Mouse (Mus musculus) CH12.LX (cell line): Measurements from ENCODE around the gene Lrp4. TPM values are rescaled to one million over a fixed set of nuclear protein-coding genes. Genes with fewer than 3 reads are reported as not detected.

Experiments used
- DNase-seq: peaks from one replicate; pipeline ENCODE4 v3.0.0-alpha.2; 2013; ENCODE audit errors: extremely low read depth
- H3K27ac ChIP-seq: 2 replicates; pipeline ENCODE4 v1.5.1; 2012; ENCODE audit warnings: low read depth, mild to moderate bottlenecking, control low read depth, moderate library complexity; ENCODE audit not compliant: insufficient read depth
- H3K27me3 ChIP-seq: replicated peaks from 2 replicates; pipeline ENCODE3; 2012; ENCODE audit warnings: inconsistent platforms
- H3K36me3 ChIP-seq, 2 experiments: replicated peaks in 1 of 2; 2 replicates each; pipeline versions ENCODE3 to v1.6.1; 2012; ENCODE audit warnings: inconsistent platforms in 1 of 2, low read length in 1 of 2, mild to moderate bottlenecking in 1 of 2, mixed read lengths in 1 of 2, moderate library complexity in 1 of 2; ENCODE audit not compliant: control insufficient read depth in 1 of 2, insufficient read depth in 1 of 2
- H3K4me1 ChIP-seq, 2 experiments: 2 replicates each; pipeline ENCODE4 v1.6.1; 2012; ENCODE audit warnings: inconsistent platforms in 1 of 2, moderate library complexity in 1 of 2; ENCODE audit not compliant: insufficient read depth in 2 of 2, control insufficient read depth in 1 of 2
- H3K4me2 ChIP-seq: 2 replicates; pipeline ENCODE4 v1.6.1; 2012; ENCODE audit warnings: low read depth, mild to moderate bottlenecking, control low read depth; ENCODE audit not compliant: poor library complexity, insufficient read depth, severe bottlenecking
- H3K4me3 ChIP-seq, 3 experiments: fragments of 150-350 bp in 1 of 3; sonication (generic) in 1 of 3; replicated peaks in 1 of 3; 2 replicates each; pipeline versions ENCODE3 to v1.5.1; 2011 to 2012; ENCODE audit warnings: low read depth in 2 of 3, low read length in 2 of 3, mild to moderate bottlenecking in 2 of 3, moderate library complexity in 2 of 3, control low read depth in 1 of 3, improper control_type of control experiment in 1 of 3, inconsistent platforms in 1 of 3, mixed read lengths in 1 of 3; ENCODE audit not compliant: poor library complexity in 1 of 3
- H3K79me2 ChIP-seq: replicated peaks from 2 replicates; pipeline ENCODE4 v1.6.1; 2012; ENCODE audit warnings: mild to moderate bottlenecking, moderate library complexity; ENCODE audit not compliant: control insufficient read depth, poor library complexity, insufficient read depth, severe bottlenecking; ENCODE audit errors: extremely low read depth
- H3K9ac ChIP-seq: 2 replicates; pipeline ENCODE4 v1.6.1; 2012; ENCODE audit warnings: low read depth, mild to moderate bottlenecking, control low read depth, moderate library complexity; ENCODE audit not compliant: insufficient read depth
- H3K9me3 ChIP-seq: replicated peaks from 2 replicates; pipeline ENCODE3; 2012; ENCODE audit warnings: low read length, inconsistent platforms, mixed read lengths
- BHLHE40 ChIP-seq: IDR thresholded peaks from 2 replicates; pipeline ENCODE4 v1.6.1; 2011; ENCODE audit warnings: mild to moderate bottlenecking, low read depth, low read length, improper control_type of control experiment
- E2F4 ChIP-seq: IDR thresholded peaks from 2 replicates; pipeline ENCODE4 v1.6.1; 2011; ENCODE audit warnings: low read depth, low read length, improper control_type of control experiment; ENCODE audit not compliant: insufficient replicate concordance
- ELF1 ChIP-seq: IDR thresholded peaks from 2 replicates; pipeline ENCODE4 v1.6.1; 2014; ENCODE audit warnings: low read depth, mild to moderate bottlenecking, inconsistent platforms, low read length, improper control_type of control experiment
- ETS1 ChIP-seq: conservative IDR thresholded peaks from 2 replicates; pipeline ENCODE4 v1.6.1; 2012; ENCODE audit warnings: low read depth, mild to moderate bottlenecking, inconsistent platforms, low read length, improper control_type of control experiment, moderate library complexity
- GABPA ChIP-seq: IDR thresholded peaks from 2 replicates; pipeline ENCODE4 v1.6.1; 2012; ENCODE audit warnings: low read depth, low read length, improper control_type of control experiment, inconsistent platforms; ENCODE audit not compliant: insufficient replicate concordance
- HCFC1 ChIP-seq: IDR thresholded peaks from 2 replicates; pipeline ENCODE4 v1.6.1; 2012; ENCODE audit warnings: low read depth, mild to moderate bottlenecking, inconsistent platforms, low read length, improper control_type of control experiment
- MAFK ChIP-seq: IDR thresholded peaks from 2 replicates; pipeline ENCODE4 v1.6.1; 2011; ENCODE audit warnings: low read length, improper control_type of control experiment; ENCODE audit not compliant: insufficient replicate concordance
- MAX ChIP-seq: IDR thresholded peaks from 2 replicates; pipeline ENCODE4 v1.6.1; 2011; ENCODE audit warnings: low read length, improper control_type of control experiment
- MYC ChIP-seq: IDR thresholded peaks from 2 replicates; pipeline ENCODE4 v1.6.1; 2011; ENCODE audit warnings: low read depth, mild to moderate bottlenecking, improper control_type of control experiment, low read length
- NELFE ChIP-seq: IDR thresholded peaks from 2 replicates; pipeline ENCODE4 v1.6.1; 2011; ENCODE audit warnings: low read depth, low read length, improper control_type of control experiment
- NRF1 ChIP-seq: IDR thresholded peaks from 2 replicates; pipeline ENCODE4 v1.6.1; 2014; ENCODE audit warnings: low read depth, mild to moderate bottlenecking, inconsistent platforms, low read length, improper control_type of control experiment, moderate library complexity
- PAX5 ChIP-seq: IDR thresholded peaks from 2 replicates; pipeline ENCODE4 v1.6.1; 2012; ENCODE audit warnings: low read length, inconsistent platforms, mixed read lengths
- POLR2AphosphoS2 ChIP-seq: IDR thresholded peaks from 2 replicates; pipeline ENCODE4 v1.6.1; 2011; ENCODE audit warnings: low read depth, low read length, improper control_type of control experiment
- RCOR1 ChIP-seq: conservative IDR thresholded peaks from 2 replicates; pipeline ENCODE4 v1.6.1; 2012; ENCODE audit warnings: low read depth, mild to moderate bottlenecking, inconsistent platforms, low read length, improper control_type of control experiment
- SIN3A ChIP-seq: IDR thresholded peaks from 2 replicates; pipeline ENCODE4 v1.6.1; 2012; ENCODE audit warnings: low read length, improper control_type of control experiment, inconsistent platforms
- TCF12 ChIP-seq: IDR thresholded peaks from 2 replicates; pipeline ENCODE4 v1.6.1; 2014; ENCODE audit warnings: low read depth, mild to moderate bottlenecking, inconsistent platforms, low read length, improper control_type of control experiment
- UBTF ChIP-seq: IDR thresholded peaks from 2 replicates; pipeline ENCODE4 v1.6.1; 2012; ENCODE audit warnings: low read depth, mild to moderate bottlenecking, inconsistent platforms, low read length, improper control_type of control experiment, moderate library complexity
- USF1 ChIP-seq: IDR thresholded peaks from 2 replicates; pipeline ENCODE4 v1.6.1; 2014; ENCODE audit warnings: low read depth, mild to moderate bottlenecking, inconsistent platforms, low read length, improper control_type of control experiment
- ZC3H11A ChIP-seq: IDR thresholded peaks from 2 replicates; pipeline ENCODE4 v1.6.1; 2012; ENCODE audit warnings: low read depth, mild to moderate bottlenecking, inconsistent platforms, low read length, improper control_type of control experiment
- ZMIZ1 ChIP-seq: IDR thresholded peaks from 2 replicates; pipeline ENCODE4 v1.6.1; 2012; ENCODE audit warnings: low read depth, mild to moderate bottlenecking, inconsistent platforms, low read length, improper control_type of control experiment
- ZNF384 ChIP-seq: IDR thresholded peaks from 2 replicates; pipeline ENCODE4 v1.6.1; 2012; ENCODE audit warnings: low read depth, low read length, improper control_type of control experiment, inconsistent platforms
- dilution Hi-C: fragments of 300-500 bp; cut with MboI; formaldehyde crosslinking; loops from 2 replicates; pipeline ENCODE4 v1.14.3; 2020; ENCODE audit warnings: low sequenced_read_pairs; ENCODE audit not compliant: extremely low pct_unique_long_range_greater_than_20kb, extremely low pct_ligation_motif_present
- in situ Hi-C: fragments of 300-500 bp; cut with MboI; formaldehyde crosslinking; loops from 3 replicates; pipeline ENCODE4 v1.14.3; 2019; ENCODE audit warnings: low sequenced_read_pairs, low pct_ligation_motif_present, low pct_unique_long_range_greater_than_20kb, mixed read lengths
- polyA plus RNA-seq: library from polyadenylated mRNA; unstranded; fragments of >175 nt; gene quantifications from 2 replicates; pipeline ENCODE4 v1.2.1, GENCODE M21; 2012; ENCODE audit warnings: low read depth; ENCODE audit not compliant: insufficient read length
- total RNA-seq, 2 experiments: library from RNA; depleted of rRNA; stranded (reverse); fragments of 300-350 nt in 1 of 2; fragments of >200 nt in 1 of 2; gene quantifications; 2 replicates each; pipeline ENCODE4 v1.2.3; 2012 to 2014

Lrp4 gene
- total and polyA plus RNA-seq, 3 experiments, result 0.91 to 5.9 (median 1.0) TPM

GRCm38 (mm10) chr2:91421641-91422040 is 35.7 kb upstream of the Lrp4 start:
- Histone ChIP-seq H3K36me3 (peaks cover 6 to 10% of the 10 kb centered on the region in 2 experiments), H3K27me3 (no peaks in the 10 kb centered on the region), H3K4me1 (peaks cover 2 to 3% of the 10 kb centered on the region in 2 experiments; a peak in 1 of 4 replicates), H3K27ac (no peak overlapping the region), H3K79me2 (no peaks in the 10 kb centered on the region), H3K4me3 (no peak overlapping the region), H3K4me2 (no peak overlapping the region), H3K9ac (no peak overlapping the region), H3K9me3 (no peaks in the 10 kb centered on the region)
- in situ Hi-C loops (no loop called here), dilution Hi-C loops (no loop called here)
- no peak for DNase-seq
- TF ChIP-seq USF1, result no peak
- TF ChIP-seq GABPA, result no peak
- TF ChIP-seq ETS1, result no peak
- TF ChIP-seq BHLHE40, result no peak
- TF ChIP-seq POLR2AphosphoS2, result no peak
- TF ChIP-seq PAX5, result no peak
- no peak for TF ChIP-seq TCF12
- no peak for TF ChIP-seq UBTF
- TF ChIP-seq NRF1, result no peak
- no peak for TF ChIP-seq ELF1
- no peak for TF ChIP-seq MYC
- TF ChIP-seq ZC3H11A, result no peak
- no peak for TF ChIP-seq ZMIZ1
- no peak for TF ChIP-seq RCOR1
- no peak for TF ChIP-seq ZNF384
- TF ChIP-seq E2F4, result no peak

- Histone ChIP-seq H3K79me2 (no peaks in the 10 kb centered on the region), H3K27ac (no peak overlapping the region), H3K4me1 (peaks cover 2 to 3% of the 10 kb centered on the region in 2 experiments; a peak in 1 of 4 replicates), H3K4me2 (no peak overlapping the region), H3K9me3 (no peaks in the 10 kb centered on the region), H3K27me3 (no peaks in the 10 kb centered on the region), H3K9ac (no peak overlapping the region), H3K36me3 (peaks cover 6 to 12% of the 10 kb centered on the region in 2 experiments), H3K4me3 (no peak overlapping the region)
- in situ Hi-C loops (no loop called here), dilution Hi-C loops (no loop called here)
- no peak for TF ChIP-seq HCFC1
- TF ChIP-seq NELFE, result no peak
- TF ChIP-seq SIN3A, result no peak
- no peak for TF ChIP-seq MAFK
- no peak for TF ChIP-seq MAX
- no peak for DNase-seq
Observed at GRCm38 (mm10) chr2:91424061-91424720, 33.1 kb upstream of the Lrp4 start.
